Mouse (Mus musculus) testis, adult 2 months (tissue): ENCODE measurements around the gene Rxfp1.

Experiments used
- CTCF ChIP-seq: fragments of 200-500 bp; IDR thresholded peaks from 2 replicates; pipeline ENCODE4 v1.5.1; 2012; ENCODE audit warnings: low read depth, mild to moderate bottlenecking, inconsistent platforms, low read length, moderate library complexity; ENCODE audit not compliant: control insufficient read depth, insufficient read depth, insufficient replicate concordance
- POLR2A ChIP-seq: fragments of 200-500 bp; IDR thresholded peaks from 2 replicates; pipeline ENCODE4 v1.6.1; 2012; ENCODE audit warnings: low read depth, mild to moderate bottlenecking, inconsistent platforms, low read length, moderate library complexity; ENCODE audit not compliant: control insufficient read depth

- TF ChIP-seq CTCF = no peak
- no peak for TF ChIP-seq POLR2A
Observed at GRCm38 (mm10) chr3:79676411-79676810, 61.3 kb downstream of the Rxfp1 start.
